Mouse (Mus musculus) liver, embryonic 14.5 days (tissue): Measurements from ENCODE around the gene Cgnl1. TPM values are rescaled to one million over a fixed set of nuclear protein-coding genes. Genes with fewer than 3 reads are reported as not detected.

Source experiments
- ATAC-seq: fragments of 200-750 bp; cut with Nextera tagmentation; 2 replicates; pipeline ENCODE4 v1.8.0; 2017; ENCODE audit warnings: moderate number of reproducible peaks, mild to moderate bottlenecking, moderate library complexity; ENCODE audit not compliant: insufficient read depth
- DNase-seq, 3 experiments: peaks; one replicate each; pipeline ENCODE4 v3.0.0-alpha.2; 2012 to 2013; ENCODE audit warnings: low read depth in 3 of 3, low spot score in 3 of 3
- H3K27ac ChIP-seq: fragments of 300-500 bp; sonication (generic); 2 replicates; pipeline ENCODE4 v1.5.1; 2014; ENCODE audit warnings: moderate library complexity, mild to moderate bottlenecking, control low read depth, inconsistent platforms
- H3K27me3 ChIP-seq: fragments of 300-500 bp; sonication (generic); 2 replicates; pipeline ENCODE4 v1.6.1; 2014; ENCODE audit warnings: mild to moderate bottlenecking, low read length, moderate library complexity; ENCODE audit not compliant: control insufficient read depth, insufficient read depth
- H3K36me3 ChIP-seq: fragments of 300-500 bp; sonication (generic); replicated peaks from 2 replicates; pipeline ENCODE4 v1.6.1; 2014; ENCODE audit warnings: low read depth; ENCODE audit not compliant: control insufficient read depth, insufficient read depth
- H3K4me1 ChIP-seq, 2 experiments: fragments of 200-500 bp in 1 of 2; fragments of 300-500 bp in 1 of 2; sonication (generic) in 1 of 2; replicated peaks; 2 replicates each; pipeline ENCODE4 v1.6.1; 2012 to 2014; ENCODE audit warnings: antibody characterized with exemption in 1 of 2, inconsistent platforms in 1 of 2, low read length in 1 of 2; ENCODE audit not compliant: control insufficient read depth in 2 of 2, insufficient read depth in 2 of 2
- H3K4me2 ChIP-seq: fragments of 300-500 bp; sonication (generic); 2 replicates; pipeline ENCODE4 v1.6.1; 2014; ENCODE audit warnings: low read depth, mild to moderate bottlenecking, control low read depth, moderate library complexity
- H3K4me3 ChIP-seq, 2 experiments: fragments of 200-500 bp in 1 of 2; fragments of 300-500 bp in 1 of 2; sonication (generic) in 1 of 2; 2 replicates each; pipeline ENCODE4 v1.5.1; 2012 to 2014; ENCODE audit warnings: low read depth in 2 of 2, low read length in 2 of 2, mild to moderate bottlenecking in 2 of 2, control low read depth in 1 of 2, inconsistent platforms in 1 of 2, moderate library complexity in 1 of 2; ENCODE audit not compliant: insufficient read depth in 1 of 2
- H3K9ac ChIP-seq: fragments of 300-500 bp; sonication (generic); replicated peaks from 2 replicates; pipeline ENCODE4 v1.6.1; 2014; ENCODE audit warnings: mild to moderate bottlenecking, control low read depth, moderate library complexity
- H3K9me3 ChIP-seq: fragments of 300-500 bp; sonication (generic); 2 replicates; pipeline ENCODE4 v1.6.1; 2016; ENCODE audit warnings: low read length, mixed read lengths; ENCODE audit not compliant: control insufficient read depth
- CTCF ChIP-seq: IDR thresholded peaks from 2 replicates; pipeline ENCODE4 v1.5.1; 2016; ENCODE audit warnings: antibody characterized with exemption, low read depth, control low read depth
- EP300 ChIP-seq: IDR thresholded peaks from 2 replicates; pipeline ENCODE4 v1.6.1; 2016; ENCODE audit warnings: antibody characterized with exemption, low read depth
- WGBS: fragments of 180-500 bp; shearing (Covaris S2); extraction: QIAGEN DNeasy Blood & Tissue Kit; methylation state at CpG from one replicate; pipeline ENCODE4 v1.1.7; 2014; ENCODE audit not compliant: insufficient replicate concordance; 5-methylcytosine and 5-hydroxymethylcytosine counted together
- polyA plus RNA-seq, 2 experiments: library from polyadenylated mRNA; depleted of rRNA in 1 of 2; stranded (reverse) in 1 of 2; unstranded in 1 of 2; fragments of >200 nt; fragmentation: Nextera tagmentation in 1 of 2; extraction: Ambion mirVana in 1 of 2; gene quantifications; 2 replicates each; pipeline versions ENCODE4 v1.2.1 to v1.2.3; 2012 to 2014

Cgnl1 gene
- polyA plus RNA-seq, 2 experiments, result 1.2 to 1.8 TPM

- ATAC-seq (no peak), DNase-seq (no peak)
- Histone ChIP-seq H3K27ac (no peak overlapping the region), H3K4me1 (peaks cover 0 to 8% of the 10 kb centered on the region in 2 experiments; a peak in 2 of 4 replicates), H3K27me3 (no peaks in the 10 kb centered on the region; the same call in 1 of the 2 replicates), H3K36me3 (no peaks in the 10 kb centered on the region), H3K4me3 (peak overlapping the region in 1 of 2 experiments; percentile 50; a peak in 1 of 4 replicates), H3K4me2 (peak overlapping the region; percentile 68), H3K9ac (no peak overlapping the region), H3K9me3 (no peaks in the 10 kb centered on the region)
- TF ChIP-seq CTCF (0 out of 2 replicates have a peak, but pooled peaks have one; percentile 7), EP300 (no peak)
- 22% methylated on average over 6 of the region's 6 CpGs for WGBS
Measured at GRCm38 (mm10) chr9:71592577-71593285, 178.7 kb downstream of the Cgnl1 start.

GRCm38 (mm10) chr9:71591938-71592548 lies 179.4 kb downstream of the Cgnl1 start, which contains the start of gene Myzap:
TSS of gene Myzap (minus strand) at chr9:71592360.
- Histone ChIP-seq H3K36me3 (no peaks in the 10 kb centered on the region), H3K9me3 (no peaks in the 10 kb centered on the region), H3K27ac (no peak within 1 kb of the TSS), H3K27me3 (no peaks in the 10 kb centered on the region; the same call in 1 of the 2 replicates), H3K9ac (no peak within 1 kb of the TSS), H3K4me1 (peaks cover 0 to 8% of the 10 kb centered on the region in 2 experiments; a peak in 2 of 4 replicates), H3K4me2 (peak within 1 kb of the TSS; percentile 68), H3K4me3 (peak within 1 kb of the TSS; percentile 44 to 50)
- TF ChIP-seq EP300, result no peak
- TF ChIP-seq CTCF, result no peak
- DNase-seq (peak; percentile 49 to 60 (median 59)), ATAC-seq (peak; percentile 75)
- 1% methylated on average over 29 of the region's 29 CpGs for WGBS

GRCm38 (mm10) chr9:71591106-71591505 lies 180.3 kb downstream of the Cgnl1 start:
- H3K4me3 ChIP-seq, result no peak overlapping the region

GRCm38 (mm10) chr9:71589771-71590170 lies 181.6 kb downstream of the Cgnl1 start:
- Histone ChIP-seq H3K4me1 (peaks cover 0 to 8% of the 10 kb centered on the region in 2 experiments; a peak in 2 of 4 replicates), H3K9ac (no peak overlapping the region), H3K27me3 (no peaks in the 10 kb centered on the region; the same call in 1 of the 2 replicates), H3K9me3 (no peaks in the 10 kb centered on the region), H3K4me3 (no peak overlapping the region), H3K4me2 (no peak overlapping the region), H3K27ac (no peak overlapping the region), H3K36me3 (no peaks in the 10 kb centered on the region)
- TF ChIP-seq EP300 (no peak), CTCF (no peak)
- DNase-seq, result no peak
- ATAC-seq, result no peak
- WGBS, result 28% methylated on average over 7 of the region's 7 CpGs

More at GRCm38 (mm10) chr9:71591106-71591505, 180.3 kb downstream of the Cgnl1 start:
- H3K9me3 ChIP-seq, result no peaks in the 10 kb centered on the region
- no peak for TF ChIP-seq EP300
- no peak for TF ChIP-seq CTCF
- 57% methylated on average over 5 of the region's 5 CpGs for WGBS
- peaks cover 0 to 8% of the 10 kb centered on the region in 2 experiments; a peak in 2 of 4 replicates for H3K4me1 ChIP-seq
- no peak overlapping the region for H3K9ac ChIP-seq
- H3K27me3 ChIP-seq, result no peaks in the 10 kb centered on the region; the same call in 1 of the 2 replicates
- DNase-seq (no peak), ATAC-seq (no peak)
- no peaks in the 10 kb centered on the region for H3K36me3 ChIP-seq
- no peak overlapping the region for H3K27ac ChIP-seq
- H3K4me2 ChIP-seq, result no peak overlapping the region
